Mouse (Mus musculus): ENCODE measurements around the gene Olfm3. TPM values are rescaled to one million over a fixed set of nuclear protein-coding genes. Genes with fewer than 3 reads are reported as not detected.

Gene Olfm3
- polyA plus RNA-seq, 1 experiment from 2014 or later, result 9.7 TPM

GRCm38 (mm10) chr3:115082947-115083346 is 179.1 kb downstream of the Olfm3 start:
- Histone ChIP-seq H3K36me3 (no peaks in the 10 kb centered on the region), H3K27me3 (no peaks in the 10 kb centered on the region), H3K4me2 (no peak overlapping the region), H3K4me3 (no peak overlapping the region), H3K27ac (no peak overlapping the region), H3K4me1 (replicated peaks) (peaks cover 5% of the 10 kb centered on the region; the same call in 1 of the 2 replicates), H3K9ac (no peak overlapping the region), H3K9me3 (no peaks in the 10 kb centered on the region)
- ATAC-seq (ENCODE audit: low FRiP score), result no peak

- H3K27me3 ChIP-seq, result no peaks in the 10 kb centered on the region
- no peak overlapping the region for H3K4me3 ChIP-seq
- no peak overlapping the region for H3K27ac ChIP-seq
- no peak for ATAC-seq (ENCODE audit: low FRiP score)
- no peaks in the 10 kb centered on the region for H3K9me3 ChIP-seq
- 81% methylated on average over 3 of the region's 3 CpGs for WGBS
- H3K9ac ChIP-seq, result no peak overlapping the region
- H3K36me3 ChIP-seq, result no peaks in the 10 kb centered on the region
- no peak overlapping the region for H3K4me2 ChIP-seq
- H3K4me1 ChIP-seq (replicated peaks), result no peaks in the 10 kb centered on the region
Measured at GRCm38 (mm10) chr3:115088281-115088680, 184.4 kb downstream of the Olfm3 start.

GRCm38 (mm10) chr3:115090670-115091069 is 186.8 kb downstream of the Olfm3 start:
- Histone ChIP-seq H3K27ac (no peak overlapping the region), H3K27me3 (no peaks in the 10 kb centered on the region), H3K9me3 (no peaks in the 10 kb centered on the region), H3K9ac (no peak overlapping the region), H3K36me3 (no peaks in the 10 kb centered on the region), H3K4me2 (no peak overlapping the region), H3K4me1 (replicated peaks) (no peaks in the 10 kb centered on the region), H3K4me3 (no peak overlapping the region)
- no peak for ATAC-seq (ENCODE audit: low FRiP score)
- 26% methylated on average over 2 of the region's 2 CpGs for WGBS

- no peak overlapping the region for H3K4me3 ChIP-seq
- H3K36me3 ChIP-seq, result no peaks in the 10 kb centered on the region
- no peaks in the 10 kb centered on the region for H3K27me3 ChIP-seq
- H3K27ac ChIP-seq, result no peak overlapping the region
- ATAC-seq (ENCODE audit: low FRiP score), result no peak
- H3K4me1 ChIP-seq (replicated peaks), result no peaks in the 10 kb centered on the region
- WGBS, result 70% methylated on average over 3 of the region's 3 CpGs
- no peak overlapping the region for H3K9ac ChIP-seq
- H3K9me3 ChIP-seq, result no peaks in the 10 kb centered on the region
- H3K4me2 ChIP-seq, result no peak overlapping the region
Measured at GRCm38 (mm10) chr3:115095496-115095895, 191.6 kb downstream of the Olfm3 start.

- no peak for ATAC-seq (ENCODE audit: low FRiP score)
- 93% methylated on average over 1 of the region's 1 CpGs for WGBS
- no peaks in the 10 kb centered on the region for H3K36me3 ChIP-seq
- no peak overlapping the region for H3K4me3 ChIP-seq
- no peaks in the 10 kb centered on the region for H3K27me3 ChIP-seq
- H3K4me2 ChIP-seq, result no peak overlapping the region
- no peaks in the 10 kb centered on the region for H3K9me3 ChIP-seq
- no peaks in the 10 kb centered on the region for H3K4me1 ChIP-seq (replicated peaks)
- H3K9ac ChIP-seq, result no peak overlapping the region
- no peak overlapping the region for H3K27ac ChIP-seq
Measured at GRCm38 (mm10) chr3:115099590-115099989, 195.7 kb downstream of the Olfm3 start.

GRCm38 (mm10) chr3:115104155-115104801 is 200.4 kb downstream of the Olfm3 start:
- Histone ChIP-seq H3K27me3 (no peaks in the 10 kb centered on the region), H3K9me3 (no peaks in the 10 kb centered on the region), H3K4me2 (no peak overlapping the region), H3K4me3 (no peak overlapping the region), H3K4me1 (replicated peaks) (no peaks in the 10 kb centered on the region), H3K9ac (no peak overlapping the region), H3K36me3 (no peaks in the 10 kb centered on the region), H3K27ac (no peak overlapping the region)
- peak; percentile 61; the same call in 1 of the 2 replicates for ATAC-seq (ENCODE audit: low FRiP score)
- WGBS, result 66% methylated on average over 2 of the region's 2 CpGs

- H3K4me2 ChIP-seq, result no peak overlapping the region
- peak; percentile 54; the same call in 1 of the 2 replicates for ATAC-seq (ENCODE audit: low FRiP score)
Measured at GRCm38 (mm10) chr3:115104802-115105493, 201.1 kb downstream of the Olfm3 start.

GRCm38 (mm10) chr3:115145722-115146121 is 241.8 kb downstream of the Olfm3 start:
- no peak for ATAC-seq (ENCODE audit: low FRiP score)
- H3K36me3 ChIP-seq, result no peaks in the 10 kb centered on the region
- 45% methylated on average over 2 of the region's 2 CpGs for WGBS

More at GRCm38 (mm10) chr3:115104802-115105493, 201.1 kb downstream of the Olfm3 start:
- Histone ChIP-seq H3K9me3 (no peaks in the 10 kb centered on the region), H3K36me3 (no peaks in the 10 kb centered on the region), H3K27me3 (no peaks in the 10 kb centered on the region), H3K27ac (no peak overlapping the region), H3K4me3 (no peak overlapping the region), H3K4me1 (replicated peaks) (no peaks in the 10 kb centered on the region), H3K9ac (no peak overlapping the region)
- 41% methylated on average over 8 of the region's 8 CpGs for WGBS

GRCm38 (mm10) chr3:115146244-115146643 is 242.4 kb downstream of the Olfm3 start:
- ATAC-seq (ENCODE audit: low FRiP score), result no peak
- Histone ChIP-seq H3K36me3 (no peaks in the 10 kb centered on the region), H3K9me3 (no peaks in the 10 kb centered on the region), H3K27ac (no peak overlapping the region), H3K4me3 (no peak overlapping the region), H3K4me1 (replicated peaks) (no peaks in the 10 kb centered on the region), H3K9ac (no peak overlapping the region), H3K4me2 (no peak overlapping the region), H3K27me3 (no peaks in the 10 kb centered on the region)
- 71% methylated on average over 2 of the region's 2 CpGs for WGBS

More at GRCm38 (mm10) chr3:115145722-115146121, 241.8 kb downstream of the Olfm3 start:
- no peaks in the 10 kb centered on the region for H3K4me1 ChIP-seq (replicated peaks)
- H3K27ac ChIP-seq, result no peak overlapping the region
- H3K4me3 ChIP-seq, result no peak overlapping the region
- no peaks in the 10 kb centered on the region for H3K9me3 ChIP-seq
- no peak overlapping the region for H3K9ac ChIP-seq
- no peaks in the 10 kb centered on the region for H3K27me3 ChIP-seq
- no peak overlapping the region for H3K4me2 ChIP-seq

GRCm38 (mm10) chr3:115158903-115159473 is 255.1 kb downstream of the Olfm3 start:
- H3K4me3 ChIP-seq, result no peak overlapping the region
- ATAC-seq (ENCODE audit: low FRiP score), result 0 out of 2 replicates have a peak, but pooled peaks have one; percentile 52
- H3K9me3 ChIP-seq, result no peaks in the 10 kb centered on the region
- 79% methylated on average over 3 of the region's 3 CpGs for WGBS
- no peak overlapping the region for H3K27ac ChIP-seq
- H3K36me3 ChIP-seq, result no peaks in the 10 kb centered on the region
- H3K4me1 ChIP-seq (replicated peaks), result no peaks in the 10 kb centered on the region
- no peak overlapping the region for H3K4me2 ChIP-seq
- H3K27me3 ChIP-seq, result no peaks in the 10 kb centered on the region
- H3K9ac ChIP-seq, result no peak overlapping the region

GRCm38 (mm10) chr3:115174625-115175024 is 270.7 kb downstream of the Olfm3 start:
- no peak overlapping the region for H3K4me3 ChIP-seq
- no peak overlapping the region for H3K27ac ChIP-seq
- no peaks in the 10 kb centered on the region for H3K4me1 ChIP-seq (replicated peaks)
- no peak overlapping the region for H3K4me2 ChIP-seq
- H3K36me3 ChIP-seq, result no peaks in the 10 kb centered on the region
- no peak overlapping the region for H3K9ac ChIP-seq
- 81% methylated on average over 7 of the region's 7 CpGs for WGBS
- no peaks in the 10 kb centered on the region for H3K27me3 ChIP-seq
- ATAC-seq (ENCODE audit: low FRiP score), result no peak
- no peaks in the 10 kb centered on the region for H3K9me3 ChIP-seq
